Mouse (Mus musculus) large intestine, adult 2 months (tissue): Measurements from ENCODE around the gene Crim1. TPM values are rescaled to one million over a fixed set of nuclear protein-coding genes. Genes with fewer than 3 reads are reported as not detected.

Source experiments
- DNase-seq: peaks from one replicate; pipeline ENCODE4 v3.0.0-alpha.2; 2012; ENCODE audit warnings: low read depth, low spot score
- WGBS: fragments of 180-500 bp; shearing (Covaris S2); methylation state at CpG from one replicate; pipeline ENCODE4 v1.1.7; 2018; 5-methylcytosine and 5-hydroxymethylcytosine counted together
- polyA plus RNA-seq: library from polyadenylated mRNA; depleted of rRNA; stranded (reverse); fragments of >200 nt; gene quantifications from 2 replicates; pipeline ENCODE4 v1.2.3, GENCODE M21; 2012

Crim1 gene
- polyA plus RNA-seq, 1 experiment: 10.3 TPM

DNA sequence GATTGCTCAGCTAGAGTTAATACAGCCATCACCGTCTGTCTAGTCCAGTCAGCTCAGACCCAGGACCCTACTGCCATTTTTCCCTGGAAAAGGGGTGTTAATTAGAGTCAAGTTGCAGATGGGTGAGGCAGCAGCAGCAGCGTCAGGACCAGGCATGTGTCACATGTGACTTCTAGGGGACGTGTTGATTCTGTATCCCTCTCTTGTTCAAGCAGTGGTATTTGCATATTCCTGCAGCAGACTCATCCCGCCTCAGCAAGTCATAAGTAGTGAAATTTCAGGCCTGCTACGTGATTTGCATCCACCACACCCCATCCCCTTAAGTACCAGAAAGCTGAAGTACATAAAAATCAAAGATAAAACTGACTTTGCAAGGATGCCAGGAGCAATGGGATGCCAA is 113.6 kb downstream of the Crim1 start:
- no peak for DNase-seq
- 77% methylated on average over 5 of the region's 5 CpGs for WGBS

DNA sequence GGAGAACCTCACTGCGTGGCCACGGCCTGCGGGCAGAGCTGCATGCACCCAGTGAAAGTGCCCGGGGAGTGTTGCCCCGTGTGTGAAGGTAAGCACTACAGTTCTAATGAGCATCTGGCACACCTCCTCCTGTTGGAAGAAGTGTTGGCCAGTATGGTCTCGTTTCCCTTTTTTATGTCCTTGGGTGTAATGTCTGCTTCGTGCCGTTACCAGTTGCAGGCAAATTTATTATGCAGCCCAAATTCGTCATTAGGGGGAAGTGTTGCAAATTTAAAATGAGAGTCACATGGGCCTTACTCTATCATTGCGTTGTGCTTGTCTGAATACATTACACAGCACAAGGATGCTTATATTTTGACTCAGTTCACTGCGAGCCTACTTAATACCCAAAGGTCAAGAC is 115.6 kb downstream of the Crim1 start:
- no peak for DNase-seq
- 94% methylated on average over 11 of the region's 11 CpGs for WGBS

DNA sequence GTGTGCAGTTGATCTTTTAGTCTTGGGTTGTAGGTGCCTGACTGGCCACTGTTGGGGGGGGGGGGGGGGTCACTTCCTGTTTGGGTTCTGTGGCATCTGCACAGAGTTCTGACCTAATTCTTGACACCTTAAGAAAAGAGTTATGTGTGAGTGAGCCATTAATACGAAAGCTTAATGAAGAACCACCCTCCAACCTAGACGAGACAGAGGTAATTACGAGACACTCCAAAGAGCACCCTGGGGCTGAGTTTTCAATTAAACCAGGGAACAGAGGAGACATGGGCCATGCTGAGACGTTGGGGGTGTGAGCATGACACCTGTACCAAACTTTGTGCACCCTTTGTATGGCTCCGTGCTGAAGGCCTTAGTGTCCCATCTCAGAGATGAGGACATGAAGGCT is 117.3 kb downstream of the Crim1 start:
- 87% methylated on average over 5 of the region's 5 CpGs for WGBS
- DNase-seq: no peak

DNA sequence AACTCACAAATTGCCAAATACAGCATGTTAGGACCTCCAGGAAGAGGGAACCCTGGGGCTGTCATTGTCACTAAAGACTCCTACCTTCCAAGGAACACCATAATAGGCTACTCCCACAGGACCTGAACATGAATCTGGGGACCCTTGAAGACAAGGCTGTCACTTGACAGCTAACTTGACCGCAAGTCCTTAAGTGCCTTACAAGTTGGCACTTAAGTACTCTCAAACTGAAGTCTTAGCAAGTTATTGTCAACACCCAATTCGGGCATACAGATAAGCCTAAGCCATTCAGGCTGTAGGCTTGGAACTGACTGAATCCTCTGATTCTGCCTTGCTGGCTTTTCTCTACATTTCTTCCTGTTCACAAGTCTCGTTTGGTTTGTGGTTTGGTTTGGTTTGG is 118.8 kb downstream of the Crim1 start:
- DNase-seq: no peak
- 80% methylated on average over 3 of the region's 3 CpGs for WGBS

DNA sequence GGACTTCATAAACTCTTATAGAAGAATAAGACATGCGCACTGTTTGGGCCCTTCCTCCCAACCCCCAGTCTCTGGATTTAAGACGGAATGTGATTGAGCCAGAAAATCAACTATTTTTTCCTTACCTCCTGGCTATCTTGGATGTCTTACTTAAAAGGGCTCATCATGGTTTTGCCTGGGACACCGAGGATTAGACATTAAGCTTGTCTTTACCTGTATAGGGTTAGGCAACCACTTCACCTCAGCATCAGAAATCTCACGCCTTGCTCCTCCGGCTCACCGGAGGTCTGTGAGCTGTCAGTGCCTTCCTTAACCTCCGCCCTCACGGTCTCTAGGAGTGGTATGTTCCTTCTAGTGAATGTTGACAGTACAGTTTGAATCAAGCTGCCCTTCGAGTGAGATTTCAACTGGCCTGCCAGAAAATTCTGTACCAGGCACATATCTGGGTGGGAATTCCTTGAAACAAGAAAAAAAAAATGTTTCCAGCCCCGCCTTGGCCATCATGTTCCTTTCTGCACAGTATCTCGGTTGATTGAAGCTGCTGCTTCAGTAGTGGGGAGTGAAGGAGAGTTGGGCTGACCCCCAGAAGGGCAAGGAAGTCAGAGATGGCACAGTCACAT is 121.3 kb downstream of the Crim1 start:
- no peak for DNase-seq
- WGBS: 82% methylated on average over 11 of the region's 11 CpGs

DNA sequence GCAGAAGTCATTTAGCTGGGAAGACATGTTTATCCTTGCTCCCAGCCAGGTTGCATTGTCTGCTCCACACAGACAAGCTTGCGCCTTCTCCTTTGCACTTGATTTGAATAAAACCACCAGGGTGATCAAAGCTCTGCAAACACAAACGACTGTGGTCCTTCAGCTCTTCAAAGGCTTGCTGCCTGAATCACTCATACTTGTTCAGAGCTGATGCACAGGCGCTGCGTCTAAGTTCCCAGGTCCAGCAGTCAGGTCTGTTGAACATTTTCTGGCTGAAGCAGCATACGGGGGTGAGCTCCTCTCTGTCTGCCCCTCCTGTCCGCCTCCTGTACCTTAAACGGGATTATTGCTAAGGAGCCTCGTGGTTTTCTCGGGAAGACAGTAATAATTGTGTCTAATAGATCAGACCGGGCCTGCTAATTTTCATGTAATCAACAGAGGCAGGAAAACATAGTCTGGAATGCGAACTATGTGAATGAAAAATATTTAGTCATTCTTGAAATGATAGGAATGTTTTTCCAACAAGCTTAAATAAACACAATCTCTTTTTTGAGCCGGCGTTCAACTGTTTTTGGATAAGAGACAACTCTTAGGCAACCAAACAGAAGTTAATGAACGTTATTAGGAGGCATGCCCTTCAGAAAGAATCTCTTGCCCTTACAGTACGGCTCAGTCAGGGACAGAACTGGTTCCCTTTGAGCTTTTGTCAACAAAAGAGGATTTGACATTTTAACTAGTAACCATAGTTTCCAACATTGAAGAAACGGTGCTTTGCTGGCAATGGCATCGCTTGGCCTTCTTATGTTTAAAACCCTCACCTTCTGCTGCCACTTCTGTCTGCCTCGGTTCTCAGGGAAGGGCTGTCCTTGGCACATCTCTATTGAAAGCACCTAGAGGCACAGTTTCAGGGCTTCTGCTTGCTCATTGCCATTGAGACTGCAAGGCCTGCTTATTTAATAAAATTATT is 122.6 kb downstream of the Crim1 start:
- DNase-seq: no peak
- WGBS: 56% methylated on average over 18 of the region's 18 CpGs

DNA sequence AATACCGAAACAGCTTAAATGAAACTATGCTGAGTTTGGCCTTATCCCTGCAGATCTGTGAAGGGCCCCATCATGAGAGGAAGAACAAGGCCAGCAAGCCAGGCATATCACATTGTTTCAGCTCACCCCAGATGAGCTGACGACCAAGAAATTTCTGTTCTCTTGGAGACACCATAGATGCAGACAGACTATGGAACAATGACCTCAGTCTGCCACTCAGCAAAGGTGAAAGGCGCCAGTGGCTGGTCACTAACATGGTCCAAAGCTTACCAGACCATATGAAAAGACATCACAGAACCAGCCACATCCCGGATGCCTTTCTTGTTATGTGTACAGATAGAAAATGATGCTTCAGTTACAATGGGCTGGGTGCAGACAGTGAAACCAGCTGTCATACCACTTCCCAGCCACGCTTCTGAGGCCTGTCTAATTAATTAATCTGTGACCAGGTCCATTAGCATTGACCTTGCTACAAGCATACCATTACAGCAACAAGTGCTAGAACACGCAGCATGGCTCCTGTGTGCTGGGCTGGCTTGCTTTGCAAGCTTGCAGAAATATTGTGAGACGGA is 125.8 kb downstream of the Crim1 start:
- WGBS: 94% methylated on average over 7 of the region's 7 CpGs
- no peak for DNase-seq

DNA sequence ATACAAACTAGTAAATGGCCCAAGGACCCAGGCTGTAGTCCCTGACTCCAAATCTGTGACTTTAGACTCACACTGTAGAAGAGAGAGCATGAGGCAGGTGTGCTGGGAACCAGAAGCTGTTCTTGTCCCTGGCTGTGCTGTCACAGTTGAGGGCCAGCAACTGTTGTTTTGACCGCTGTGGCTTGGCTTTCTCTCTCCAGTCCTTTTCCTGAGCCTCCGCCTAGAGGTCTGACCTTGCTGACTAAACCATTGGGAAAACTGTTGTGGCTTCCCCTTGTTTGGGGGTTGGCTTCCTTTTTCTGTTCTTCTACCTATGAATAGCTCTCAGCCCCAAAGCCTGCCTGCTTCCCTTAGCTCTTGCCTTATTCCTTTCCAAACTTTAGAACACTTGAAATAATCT is 126.3 kb downstream of the Crim1 start:
- 75% methylated on average over 2 of the region's 2 CpGs for WGBS
- DNase-seq: no peak

DNA sequence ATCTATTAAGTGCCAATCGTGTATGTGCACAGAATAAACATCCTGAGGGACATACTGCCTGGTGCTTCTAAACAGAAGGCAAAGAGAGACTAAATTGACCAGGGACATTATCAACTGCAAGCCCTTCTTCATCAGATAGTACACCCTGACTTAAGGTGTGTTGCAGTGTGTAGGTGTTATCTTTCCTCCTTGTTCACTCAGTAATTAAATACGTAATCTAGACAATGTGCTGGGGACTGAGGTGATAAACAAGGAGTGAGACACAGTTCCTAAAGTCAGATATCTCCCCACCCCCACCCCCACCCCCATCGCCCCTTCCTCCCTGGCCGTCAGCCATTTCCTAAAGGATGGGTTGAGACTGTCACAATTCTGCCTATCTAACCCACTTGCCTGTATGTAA is 127.1 kb downstream of the Crim1 start:
- no peak for DNase-seq
- 79% methylated on average over 4 of the region's 4 CpGs for WGBS

DNA sequence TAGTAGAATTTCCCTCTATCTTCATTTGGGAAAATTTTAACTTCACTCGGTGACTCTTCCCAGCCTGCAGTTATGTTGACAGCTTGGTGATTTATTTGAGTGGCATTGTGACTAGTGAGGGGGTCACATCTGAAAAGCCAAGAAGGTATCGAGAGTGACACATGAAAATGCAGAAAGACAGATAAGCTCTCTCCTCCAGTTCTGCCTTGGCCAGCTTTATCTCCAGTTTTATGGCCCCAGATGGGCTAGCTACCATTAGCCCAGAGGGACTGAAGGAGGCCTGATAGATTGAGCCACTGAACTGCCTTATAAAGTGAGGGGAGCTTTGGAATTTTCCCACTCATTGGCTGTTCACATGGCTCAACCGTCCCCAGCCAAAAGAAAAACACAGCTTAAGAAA is 128.2 kb downstream of the Crim1 start:
- WGBS: 64% methylated on average over 3 of the region's 3 CpGs
- DNase-seq: no peak

DNA sequence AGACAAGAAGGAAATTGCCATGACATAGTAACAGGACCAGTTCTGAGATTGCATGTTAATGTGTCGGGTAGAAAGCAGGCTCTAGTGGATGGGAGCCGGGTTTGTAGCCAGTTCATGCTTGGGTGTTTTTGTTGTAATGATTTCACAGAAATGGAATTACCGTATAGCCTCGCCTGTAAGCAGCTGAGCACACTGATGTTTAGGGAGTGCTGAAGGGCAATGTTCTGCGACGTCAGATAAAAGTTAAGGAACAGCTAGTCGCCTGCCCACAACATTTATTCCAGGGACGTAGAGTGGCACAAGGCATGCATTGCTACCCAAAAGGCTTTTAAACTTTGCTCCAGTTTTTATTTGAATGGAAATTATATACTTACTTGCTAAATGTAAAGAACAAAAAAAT is 131.4 kb downstream of the Crim1 start:
- no peak for DNase-seq
- 77% methylated on average over 8 of the region's 8 CpGs for WGBS

DNA sequence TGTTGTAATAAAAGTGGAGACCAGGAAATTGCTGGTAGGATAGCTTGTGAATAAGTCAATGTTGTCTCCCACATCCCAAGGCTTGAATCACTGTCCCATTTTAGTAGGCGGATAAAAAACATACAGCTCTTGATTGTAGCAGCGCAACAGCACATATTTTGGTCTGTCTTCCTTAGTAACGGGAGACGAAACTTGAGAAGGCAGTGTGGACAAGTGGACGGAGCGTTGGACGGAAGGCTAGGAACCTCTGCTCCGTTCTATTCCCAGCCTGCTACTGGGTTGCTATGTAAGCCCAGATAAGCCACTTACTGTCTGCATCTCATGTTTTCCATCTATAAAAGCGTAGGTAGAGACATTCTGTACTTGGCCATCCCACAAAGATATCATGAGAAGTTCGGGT is 133.2 kb downstream of the Crim1 start:
- no peak for DNase-seq
- WGBS: 86% methylated on average over 10 of the region's 10 CpGs

DNA sequence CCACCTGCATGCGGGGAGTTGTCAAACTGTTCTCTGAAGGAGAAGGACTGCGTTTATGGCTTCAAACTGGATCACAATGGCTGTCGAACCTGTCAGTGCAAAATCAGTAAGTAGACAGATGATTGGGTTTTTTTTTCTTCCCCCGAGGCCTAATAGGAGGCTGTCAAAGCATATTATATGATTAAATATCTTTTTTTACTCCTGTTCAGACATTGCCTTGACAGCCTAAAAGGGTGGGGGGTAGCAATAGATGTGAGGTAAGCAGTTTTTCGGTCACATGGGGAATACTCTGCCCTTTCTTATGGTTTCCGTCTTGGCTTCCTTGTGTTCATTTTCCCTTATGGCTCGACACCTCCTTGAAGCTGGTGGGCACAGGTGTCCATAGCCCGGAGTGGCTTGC is 135.2 kb downstream of the Crim1 start:
- no peak for DNase-seq
- 93% methylated on average over 8 of the region's 8 CpGs for WGBS

DNA sequence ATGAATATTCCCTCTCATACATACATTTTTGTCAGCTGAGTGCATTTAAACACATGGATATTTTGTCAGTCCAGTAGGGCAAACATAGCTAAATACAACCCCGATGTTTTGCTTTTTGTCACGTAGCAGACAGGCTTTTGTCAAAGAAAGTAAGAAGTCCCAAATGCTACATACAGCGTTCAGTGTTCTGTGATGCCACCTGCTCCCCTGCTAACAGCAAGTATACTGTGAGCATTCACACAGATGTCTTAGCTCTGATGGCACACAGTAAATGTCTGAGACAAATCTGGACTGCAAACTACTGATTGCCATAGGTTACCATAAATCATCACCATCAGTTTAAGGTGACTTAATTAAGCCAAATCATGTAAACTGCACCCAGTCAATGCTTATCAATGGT is 143.6 kb downstream of the Crim1 start:
- WGBS: 92% methylated on average over 3 of the region's 3 CpGs
- no peak for DNase-seq

DNA sequence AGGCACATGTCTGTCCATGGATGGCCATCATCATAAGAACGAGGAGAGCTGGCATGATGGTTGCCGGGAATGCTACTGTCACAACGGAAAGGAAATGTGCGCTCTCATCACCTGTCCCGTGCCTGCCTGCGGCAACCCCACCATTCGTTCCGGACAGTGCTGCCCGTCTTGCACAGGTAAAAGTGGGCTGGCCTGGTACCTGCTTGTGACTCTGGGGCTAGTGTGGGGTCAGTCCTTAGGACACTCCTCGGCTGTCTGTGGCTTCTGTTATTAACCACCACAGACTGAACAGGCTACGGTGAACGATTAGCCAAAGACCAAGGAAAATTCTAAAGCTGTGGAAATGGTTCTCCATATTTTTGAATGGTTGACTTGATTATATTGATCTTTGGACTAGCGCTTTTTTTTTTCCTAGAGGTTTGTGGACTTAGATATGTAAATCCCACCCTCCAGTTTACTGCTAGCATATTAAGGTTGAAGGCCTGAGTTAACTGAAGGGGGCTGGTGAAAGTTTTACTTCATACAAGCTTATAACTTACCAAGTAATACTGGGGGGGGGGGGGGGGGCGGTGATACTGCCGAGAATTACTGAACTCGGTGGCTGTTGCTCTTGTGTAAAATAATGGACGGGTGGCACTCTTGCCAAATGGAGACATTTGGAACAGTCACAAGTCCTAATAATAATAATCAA is 147.2 kb downstream of the Crim1 start:
- no peak for DNase-seq
- 93% methylated on average over 17 of the region's 17 CpGs for WGBS

DNA sequence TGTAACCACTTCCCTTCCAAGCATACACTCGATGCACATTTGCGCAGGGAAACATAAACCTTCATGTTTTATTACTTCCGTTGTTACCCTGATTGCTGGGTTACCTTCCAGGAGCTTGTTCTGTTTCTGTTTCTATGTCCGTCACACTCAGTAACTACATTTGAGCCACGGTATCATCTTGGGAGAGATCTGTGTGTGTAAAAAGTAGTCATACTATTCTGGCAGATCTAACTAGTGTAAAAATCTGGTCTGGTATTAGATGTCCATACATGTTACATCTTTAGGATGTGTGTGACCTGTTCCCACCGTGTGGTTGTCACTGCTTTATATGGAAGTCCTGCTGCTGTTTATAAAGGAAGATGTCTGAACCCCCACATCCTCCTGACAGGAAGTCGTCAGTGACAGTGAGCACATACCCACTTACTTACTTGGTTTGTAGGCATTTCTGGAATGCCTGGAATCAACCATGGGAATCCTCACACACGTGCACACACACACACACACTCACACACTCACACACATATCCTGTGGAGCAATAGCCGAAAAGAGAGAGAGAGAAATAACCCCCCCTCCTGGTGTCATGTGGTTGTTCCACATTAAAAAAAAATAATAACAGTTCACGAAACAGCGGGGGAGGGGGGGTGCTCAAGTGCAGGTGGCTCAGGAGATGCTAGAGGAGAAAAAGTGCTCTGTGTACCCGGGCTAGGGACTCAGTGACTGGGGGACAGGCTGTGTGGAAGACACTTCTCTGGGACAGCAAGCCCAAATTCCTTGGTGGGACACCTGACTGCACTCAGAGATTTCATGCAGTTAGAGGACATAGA is 151.8 kb downstream of the Crim1 start:
- DNase-seq: no peak
- WGBS: 63% methylated on average over 12 of the region's 12 CpGs

DNA sequence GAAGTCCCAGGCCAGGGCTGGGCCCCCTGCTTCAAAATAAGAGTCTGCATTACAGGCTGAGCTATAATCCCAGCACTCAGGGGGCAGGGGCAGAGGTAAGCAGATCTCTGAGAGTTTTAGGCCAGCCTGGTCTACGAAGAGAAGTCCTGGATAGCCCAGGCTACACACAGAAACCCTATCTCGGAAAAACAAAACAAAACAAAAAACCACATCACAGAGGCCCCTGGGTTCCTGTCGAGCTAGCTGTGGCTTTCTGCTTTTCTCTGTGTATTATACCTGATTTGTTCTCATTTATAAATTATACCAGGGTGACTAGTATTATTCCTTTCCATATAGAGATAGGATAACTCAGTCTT is 152.4 kb downstream of the Crim1 start:
- WGBS: 83% methylated on average over 3 of the region's 3 CpGs
- no peak for DNase-seq

DNA sequence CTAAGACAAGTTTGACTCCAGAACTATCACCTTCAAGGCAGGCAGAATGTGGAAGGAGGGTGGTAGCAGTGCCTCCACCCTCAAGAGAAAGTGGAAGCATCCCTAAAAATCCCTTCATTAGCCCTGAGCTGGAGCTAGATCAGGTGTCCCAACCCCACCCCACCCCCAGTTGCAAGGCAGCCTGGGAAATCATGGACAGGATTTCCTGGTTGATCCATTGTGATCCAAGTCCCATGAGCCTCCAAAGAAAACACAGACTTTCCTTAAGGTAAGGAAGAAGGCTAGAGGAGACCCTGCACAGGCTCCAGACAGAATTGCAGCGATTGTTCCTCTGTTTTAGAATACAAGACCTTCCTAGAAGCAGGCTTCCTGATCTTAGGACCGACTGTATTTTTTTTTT is 154.4 kb downstream of the Crim1 start:
- 79% methylated on average over 2 of the region's 2 CpGs for WGBS

DNA sequence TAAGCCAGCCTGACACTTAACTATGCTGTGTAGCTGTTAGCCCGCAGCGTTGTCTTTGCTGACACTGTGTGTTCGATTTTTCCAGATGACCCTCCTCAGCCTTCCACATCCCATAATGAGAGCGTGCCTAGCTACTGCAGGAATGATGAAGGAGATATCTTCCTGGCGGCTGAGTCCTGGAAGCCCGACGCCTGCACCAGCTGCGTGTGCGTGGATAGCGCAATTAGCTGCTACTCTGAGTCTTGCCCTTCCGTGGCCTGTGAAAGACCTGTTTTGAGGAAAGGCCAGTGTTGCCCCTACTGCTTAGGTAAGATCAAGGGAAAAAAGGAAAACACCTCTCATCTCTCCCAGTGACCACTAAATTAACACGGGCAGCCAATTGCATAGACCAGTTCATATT is 154.8 kb downstream of the Crim1 start:
- no peak for DNase-seq
- WGBS: 90% methylated on average over 12 of the region's 12 CpGs

More for the DNA sequence above, 154.4 kb downstream of the Crim1 start:
- DNase-seq: no peak

DNA sequence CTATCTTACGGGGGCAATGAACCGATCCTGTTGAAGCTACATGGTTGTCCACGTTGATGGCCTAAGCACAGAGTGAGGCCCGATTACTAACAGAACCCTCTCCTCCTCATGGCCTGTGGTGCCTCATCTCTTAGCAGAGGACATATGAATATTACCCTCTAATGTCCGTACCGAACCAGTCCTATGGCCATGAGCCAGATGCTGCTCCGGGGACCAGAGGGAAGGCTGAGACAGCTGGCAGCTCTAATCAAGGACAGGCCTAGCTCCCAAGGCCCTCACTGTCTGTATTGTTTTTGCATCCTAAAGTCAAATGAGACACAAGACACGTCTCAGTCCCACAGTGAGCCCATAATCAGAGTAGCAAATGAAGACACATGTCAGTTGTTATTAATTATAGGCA is 155.6 kb downstream of the Crim1 start:
- 90% methylated on average over 8 of the region's 8 CpGs for WGBS
- no peak for DNase-seq
